Mouse (Mus musculus) gastrocnemius, postnatal 25 days (tissue): ENCODE data around the gene Lrrc4b. TPM values are rescaled to one million over a fixed set of nuclear protein-coding genes. Genes with fewer than 3 reads are reported as not detected.

Source experiments
- DNase-seq: peaks from one replicate; pipeline ENCODE4 v3.0.0; 2022
- total RNA-seq, 2 experiments: library from RNA; stranded (reverse); gene quantifications; 1 replicate in 1 of 2; 2 replicates in 1 of 2; pipeline ENCODE4 v1.2.3; 2021

The Lrrc4b gene
- total RNA-seq, 2 experiments from 2014 or later = 0.24 to 0.43 TPM

DNA sequence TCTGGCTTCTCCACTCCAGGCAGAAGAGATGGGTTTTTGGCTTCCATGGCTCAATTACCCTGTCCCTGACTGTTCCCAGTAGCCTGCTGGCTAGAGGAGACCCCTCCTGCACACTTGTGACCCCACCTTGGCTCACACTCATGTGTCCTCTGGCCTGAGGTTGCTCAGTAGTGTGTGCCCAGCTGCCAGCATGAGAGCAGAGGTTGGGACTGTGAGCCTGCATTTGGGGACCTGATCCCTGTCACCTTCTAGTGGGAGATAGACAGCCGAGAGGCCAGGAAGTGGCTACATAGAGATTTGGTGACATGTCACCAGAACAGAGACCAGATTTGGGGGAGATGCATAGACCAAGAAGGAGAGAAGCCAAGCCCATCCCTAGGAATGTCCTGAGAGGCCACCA, 8.4 kb downstream of the Lrrc4b start:
- DNase-seq = no peak

DNA sequence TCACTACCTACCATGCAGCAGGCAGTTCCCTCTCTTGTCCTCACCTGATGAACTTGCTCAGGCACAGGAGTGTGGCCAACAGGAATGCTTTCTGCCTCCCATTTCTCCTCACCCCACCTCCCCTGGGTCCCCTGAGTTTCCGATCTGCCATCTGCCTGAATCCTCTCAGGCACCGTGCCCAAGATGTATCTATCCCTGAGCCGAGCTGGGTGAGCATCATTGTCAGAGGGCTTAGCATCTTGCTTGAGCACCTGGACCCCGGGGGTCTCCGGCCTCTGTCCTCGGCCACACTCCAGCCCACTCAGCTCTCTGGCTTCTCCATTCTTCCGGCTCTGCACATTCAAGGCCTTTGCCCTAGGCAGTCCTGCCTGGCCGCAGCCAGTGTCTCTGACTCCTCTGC, 9.1 kb downstream of the Lrrc4b start:
- no peak for DNase-seq

DNA sequence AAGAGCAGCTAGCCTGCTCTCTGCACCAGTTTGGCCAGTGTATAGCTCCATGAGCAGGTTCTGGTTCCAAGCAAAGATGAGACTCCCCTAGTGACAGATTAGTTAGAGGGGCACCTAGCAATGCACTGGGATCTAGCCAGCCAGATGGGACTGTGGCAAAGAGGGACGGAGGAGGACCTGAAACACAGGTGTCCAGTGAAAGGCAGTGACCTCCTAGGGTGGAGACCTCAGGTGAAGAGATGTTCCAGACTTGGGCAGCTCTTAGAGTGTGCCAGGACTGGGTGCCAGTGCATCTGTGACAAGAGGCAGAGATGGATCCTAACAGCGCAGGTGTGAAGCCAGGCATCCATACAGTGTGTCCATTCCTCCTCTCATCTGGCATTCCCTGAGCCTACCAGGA, 10.9 kb downstream of the Lrrc4b start:
- DNase-seq = no peak

DNA sequence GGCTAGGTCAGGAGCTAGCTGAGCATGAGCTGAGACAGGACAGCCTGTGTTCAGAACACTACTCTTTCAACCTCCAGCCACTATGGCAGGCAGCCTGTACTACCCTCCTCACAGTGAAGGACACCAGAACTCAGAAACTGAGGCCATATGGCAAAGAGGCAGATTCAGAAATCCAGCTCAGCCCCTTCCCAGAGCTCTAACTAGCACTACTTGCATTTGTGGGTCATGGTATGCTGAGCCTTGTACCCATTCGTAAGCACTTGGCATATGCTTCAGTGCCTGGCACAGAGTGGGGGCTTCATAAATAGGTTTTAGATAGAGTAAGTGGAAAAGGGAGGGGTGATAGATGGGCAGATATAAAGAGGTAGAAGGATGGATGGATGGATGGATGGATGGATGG, 11.7 kb downstream of the Lrrc4b start:
- no peak for DNase-seq

DNA sequence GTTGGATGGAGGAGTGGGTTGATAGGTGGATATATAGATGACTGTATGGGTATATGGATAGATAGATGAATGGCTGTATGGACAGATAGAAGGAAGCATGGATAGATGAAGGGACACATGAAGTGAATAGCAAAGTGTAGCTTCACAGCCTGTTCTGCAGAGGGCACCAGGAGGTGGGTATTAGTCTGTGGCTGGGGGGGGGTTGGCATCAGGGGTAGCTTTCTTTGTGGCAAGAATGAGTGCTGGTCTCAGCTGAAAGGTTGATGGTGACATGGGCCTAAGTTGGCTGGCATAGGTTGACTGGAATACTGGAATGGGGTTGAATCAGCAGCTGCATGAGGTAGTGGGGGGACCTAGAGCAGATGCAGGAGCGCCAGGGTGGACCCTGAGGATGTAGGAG, 12.4 kb downstream of the Lrrc4b start:
- DNase-seq = no peak

DNA sequence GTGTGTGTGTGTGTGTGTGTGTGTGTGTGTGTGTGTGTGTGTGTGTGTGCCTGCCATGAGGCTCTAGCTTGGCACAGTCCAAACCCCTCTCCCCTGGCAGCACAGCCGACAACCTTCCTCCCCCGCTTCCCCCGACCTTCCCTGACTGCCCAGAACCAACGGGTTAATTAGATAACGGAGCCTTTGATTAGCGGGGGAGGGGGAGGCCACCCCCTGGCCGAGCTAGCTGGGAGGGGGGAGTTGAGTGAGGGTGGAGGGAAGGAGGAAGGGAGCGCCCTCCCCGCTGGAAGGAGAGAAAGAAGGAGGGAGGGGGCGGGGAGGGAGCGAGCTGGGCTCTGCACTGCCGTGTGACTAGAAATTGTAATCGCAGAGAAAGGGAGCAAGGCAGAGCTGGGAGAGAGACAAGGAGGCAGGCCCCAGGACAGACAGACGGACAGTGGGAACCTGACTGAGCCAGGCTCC, 12.9 kb downstream of the Lrrc4b start:
- no peak for DNase-seq

DNA sequence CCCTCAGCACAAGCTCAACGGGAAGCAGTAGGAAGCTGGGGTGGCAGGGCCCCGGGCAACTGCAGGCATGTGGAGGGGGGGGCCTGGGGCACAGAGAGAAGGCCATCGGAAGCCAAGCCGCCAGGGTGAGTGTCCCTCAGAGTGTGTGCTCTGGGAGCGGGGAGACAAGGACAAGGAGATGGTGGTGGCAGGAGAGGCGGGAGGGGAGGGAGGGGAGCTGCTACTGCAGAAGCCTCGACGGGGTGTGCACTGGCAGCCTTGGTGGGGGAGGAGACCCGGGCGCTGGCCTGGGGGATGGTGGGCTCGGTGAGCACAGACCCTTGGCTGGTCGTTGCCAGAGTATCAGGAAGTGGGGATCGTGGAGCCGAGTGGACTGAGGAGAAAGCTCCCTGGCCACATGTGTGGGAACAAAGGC, 13.6 kb downstream of the Lrrc4b start:
- DNase-seq = no peak

DNA sequence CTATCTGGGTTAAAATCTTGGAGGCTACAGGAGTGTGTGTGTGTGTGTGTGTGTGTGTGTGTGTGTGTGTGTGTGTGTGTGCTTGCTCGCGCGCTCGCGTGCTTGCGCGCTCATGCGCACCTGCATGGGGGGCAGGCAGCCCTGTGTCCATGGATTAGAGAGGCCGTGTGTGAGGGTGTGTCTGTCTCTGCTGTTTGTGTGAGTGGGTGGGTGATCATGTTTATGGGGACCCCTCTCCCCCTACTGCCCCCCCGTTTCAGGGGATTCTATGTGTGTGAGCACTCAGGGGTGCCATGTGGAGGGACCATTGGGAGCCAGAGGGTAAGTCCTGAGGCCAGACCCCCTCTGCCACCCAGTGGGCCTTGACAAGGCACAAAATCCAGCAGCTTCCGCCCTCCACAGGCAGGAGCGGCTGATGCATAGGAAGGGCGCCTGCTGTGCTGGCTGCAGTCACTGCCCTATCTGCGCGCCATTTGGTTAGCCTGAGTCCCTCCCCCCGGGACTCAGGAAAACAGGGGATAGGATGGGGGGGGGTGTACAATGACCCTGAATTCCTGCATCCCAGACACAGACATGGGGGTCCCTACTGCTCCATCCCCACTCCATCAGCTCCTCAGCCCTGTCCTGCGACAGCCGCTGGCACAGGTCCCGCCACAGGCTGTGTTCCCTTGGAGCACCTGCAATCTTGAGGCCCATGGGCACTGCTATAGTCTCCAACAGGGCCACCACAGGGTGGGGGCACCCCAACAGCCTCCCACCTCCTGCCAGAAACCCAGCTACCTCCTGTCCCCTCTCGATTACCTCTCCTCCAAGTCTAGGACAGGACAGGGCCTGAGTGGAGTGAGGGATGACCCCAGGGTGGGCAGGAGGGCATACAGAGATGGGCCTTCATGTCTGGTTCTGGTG, 14.7 kb downstream of the Lrrc4b start:
- DNase-seq = no peak

DNA sequence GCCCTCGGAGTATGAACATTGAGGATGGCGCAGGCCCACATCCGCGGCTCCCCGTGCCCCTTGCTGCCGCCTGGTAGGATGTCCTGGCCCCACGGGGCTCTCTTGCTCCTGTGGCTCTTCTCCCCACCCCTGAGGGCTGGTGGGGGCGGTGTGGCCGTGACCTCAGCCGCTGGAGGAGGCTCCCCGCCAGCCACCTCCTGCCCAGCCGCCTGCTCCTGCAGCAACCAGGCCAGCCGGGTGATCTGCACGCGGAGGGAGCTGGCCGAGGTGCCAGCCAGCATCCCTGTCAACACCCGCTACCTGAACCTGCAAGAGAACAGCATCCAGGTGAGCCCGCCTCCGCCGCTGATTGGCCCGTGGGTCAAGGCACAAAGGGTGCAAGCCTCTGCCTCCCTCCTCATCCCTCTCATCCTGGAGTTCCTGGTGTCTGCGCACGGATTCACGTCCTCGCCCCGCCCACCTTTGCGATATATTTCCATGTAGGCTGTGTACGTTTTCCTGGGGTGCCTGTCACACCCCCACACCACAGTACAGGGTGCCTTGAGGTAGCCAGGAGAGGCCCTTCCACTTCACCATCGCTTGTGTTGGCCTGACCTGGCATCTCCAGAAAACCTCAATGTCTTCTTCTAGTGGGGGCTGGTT, 16.2 kb downstream of the Lrrc4b start:
- DNase-seq = no peak

DNA sequence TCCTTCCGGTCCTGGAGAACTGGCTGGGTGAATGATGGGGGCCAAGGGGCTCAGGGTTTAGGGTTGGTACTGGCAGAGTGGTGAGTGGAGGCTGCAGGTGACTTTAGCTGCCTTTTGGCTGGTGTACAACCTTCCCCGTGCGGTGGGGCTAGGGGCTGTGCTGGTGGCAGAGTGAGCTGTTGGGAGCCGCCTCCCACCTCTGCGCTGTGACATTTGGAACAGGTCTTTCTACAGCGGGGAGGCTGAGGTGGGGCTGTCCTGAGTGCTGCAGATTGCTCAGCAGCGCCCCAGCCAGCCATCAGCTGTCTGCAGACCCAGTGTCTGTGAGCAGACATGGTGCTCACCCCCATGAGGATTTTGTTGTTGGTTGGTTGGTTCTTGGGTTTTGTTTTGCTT, 16.7 kb downstream of the Lrrc4b start:
- no peak for DNase-seq

DNA sequence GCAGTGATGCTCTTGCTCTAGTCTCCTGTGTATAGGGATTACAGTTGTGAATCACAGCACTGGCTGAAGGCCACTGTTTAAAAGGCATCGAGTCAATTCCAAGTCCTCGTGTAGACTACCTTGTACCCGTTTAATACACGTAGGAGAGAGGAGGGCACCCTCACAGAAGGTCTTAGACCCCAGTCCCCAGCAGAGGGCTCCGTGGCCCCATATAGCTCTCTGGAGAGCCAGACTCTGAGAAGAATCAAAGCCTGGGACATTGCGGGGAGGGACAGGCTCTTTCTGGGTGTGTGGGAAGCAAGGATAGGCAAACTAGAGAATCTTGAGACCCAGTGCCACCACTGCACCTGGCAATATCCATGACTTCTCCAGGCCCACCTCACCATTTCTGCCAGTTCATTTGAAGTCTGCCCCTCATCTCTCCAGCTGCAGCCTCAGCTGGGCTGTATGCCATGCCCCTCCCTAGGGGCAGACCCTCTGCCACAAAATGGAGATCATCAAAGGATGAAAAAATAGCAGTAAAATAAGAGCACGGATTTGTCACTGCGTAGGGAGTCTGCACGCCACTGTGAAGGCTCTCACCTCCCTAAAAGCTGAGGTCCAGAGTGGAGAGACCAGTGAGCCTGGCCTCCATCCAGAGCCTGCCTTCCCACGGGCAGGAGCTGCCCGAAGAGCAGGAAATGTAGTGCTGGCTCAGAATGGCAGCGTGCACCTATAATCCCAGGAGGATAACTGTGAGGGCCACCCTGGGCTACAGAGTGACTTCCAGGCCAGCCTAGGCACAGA, 17.4 kb downstream of the Lrrc4b start:
- DNase-seq = no peak

DNA sequence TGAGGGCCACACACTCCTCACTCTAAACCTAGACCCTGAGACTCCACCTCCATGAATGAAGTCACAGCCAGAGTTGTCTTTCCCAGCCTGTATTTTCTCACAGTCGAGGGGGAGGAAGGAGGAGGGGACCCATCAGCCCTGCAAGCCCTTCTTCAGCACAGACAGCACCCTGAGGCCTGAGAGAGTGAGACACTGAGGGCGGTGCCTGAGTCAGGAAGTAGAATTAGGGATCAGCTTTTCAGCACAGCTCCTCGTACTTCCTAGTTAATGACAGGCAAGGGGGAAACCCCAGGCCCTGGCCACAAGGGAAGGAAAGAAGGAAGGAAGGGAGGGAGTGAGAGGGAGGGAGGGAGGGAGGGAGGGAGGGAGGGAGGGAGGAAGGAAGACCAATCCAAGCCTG, 24.4 kb downstream of the Lrrc4b start:
- DNase-seq = no peak

DNA sequence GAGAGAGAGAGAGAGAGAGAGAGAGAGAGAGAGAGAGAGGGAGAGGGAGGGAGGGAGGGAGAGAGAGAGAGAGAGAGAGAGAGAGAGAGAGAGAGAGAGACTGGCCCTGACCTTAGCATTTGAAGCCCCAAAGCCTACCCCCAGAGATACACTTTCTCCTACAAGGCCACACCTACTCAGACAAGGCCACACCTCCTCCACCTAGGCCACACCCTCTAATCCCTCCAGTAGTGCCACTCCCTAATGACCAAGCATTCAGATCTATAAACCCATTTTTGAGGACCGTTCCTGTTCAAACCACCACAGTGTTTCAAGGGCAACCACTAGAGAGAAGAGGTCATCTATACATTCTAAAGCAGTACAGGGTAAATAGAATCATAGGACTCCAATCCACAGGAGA, 27.5 kb downstream of the Lrrc4b start:
- no peak for DNase-seq

DNA sequence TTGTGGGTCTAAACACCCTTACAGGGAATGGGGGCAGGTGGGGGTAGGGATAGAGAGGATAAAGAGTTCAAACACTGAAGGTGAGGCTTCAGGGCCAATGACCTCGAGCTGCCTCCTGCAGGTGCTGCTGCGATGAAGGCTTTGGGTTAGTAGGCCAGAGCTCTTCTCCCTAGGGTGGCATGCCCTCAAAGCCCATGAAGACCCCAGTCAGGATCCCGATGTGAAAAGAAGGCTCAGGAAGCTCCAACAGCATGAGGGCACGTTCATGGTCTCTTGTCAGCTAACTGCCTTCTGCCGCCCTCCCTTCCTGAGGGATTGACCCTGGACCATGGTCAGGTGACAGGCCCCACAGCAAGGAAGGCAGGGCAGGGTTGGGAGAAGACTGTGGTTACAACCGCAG, 31.2 kb downstream of the Lrrc4b start:
- no peak for DNase-seq

DNA sequence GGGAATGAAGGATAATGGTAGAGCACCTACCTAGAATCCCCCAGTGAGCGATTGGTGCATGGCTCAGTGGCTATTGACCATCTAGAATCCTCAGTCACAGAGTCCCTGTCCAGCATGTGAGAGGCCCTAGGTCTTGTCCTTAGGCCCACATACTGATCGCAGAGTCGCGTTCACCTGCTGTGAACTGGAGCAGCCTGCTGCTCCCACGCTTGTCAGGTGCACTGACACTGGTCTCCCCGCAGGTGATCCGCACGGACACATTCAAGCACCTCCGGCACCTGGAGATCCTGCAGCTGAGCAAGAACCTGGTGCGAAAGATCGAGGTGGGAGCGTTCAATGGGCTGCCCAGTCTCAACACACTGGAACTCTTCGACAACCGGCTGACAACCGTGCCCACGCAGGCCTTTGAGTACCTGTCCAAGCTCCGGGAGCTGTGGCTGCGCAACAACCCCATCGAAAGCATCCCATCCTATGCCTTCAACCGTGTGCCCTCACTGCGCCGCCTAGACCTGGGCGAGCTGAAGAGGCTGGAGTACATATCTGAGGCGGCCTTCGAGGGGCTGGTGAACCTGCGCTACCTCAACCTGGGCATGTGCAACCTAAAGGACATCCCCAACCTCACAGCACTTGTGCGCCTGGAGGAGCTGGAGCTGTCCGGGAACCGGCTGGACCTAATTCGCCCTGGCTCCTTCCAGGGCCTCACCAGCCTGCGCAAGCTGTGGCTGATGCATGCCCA, 32.1 kb downstream of the Lrrc4b start:
- no peak for DNase-seq

DNA sequence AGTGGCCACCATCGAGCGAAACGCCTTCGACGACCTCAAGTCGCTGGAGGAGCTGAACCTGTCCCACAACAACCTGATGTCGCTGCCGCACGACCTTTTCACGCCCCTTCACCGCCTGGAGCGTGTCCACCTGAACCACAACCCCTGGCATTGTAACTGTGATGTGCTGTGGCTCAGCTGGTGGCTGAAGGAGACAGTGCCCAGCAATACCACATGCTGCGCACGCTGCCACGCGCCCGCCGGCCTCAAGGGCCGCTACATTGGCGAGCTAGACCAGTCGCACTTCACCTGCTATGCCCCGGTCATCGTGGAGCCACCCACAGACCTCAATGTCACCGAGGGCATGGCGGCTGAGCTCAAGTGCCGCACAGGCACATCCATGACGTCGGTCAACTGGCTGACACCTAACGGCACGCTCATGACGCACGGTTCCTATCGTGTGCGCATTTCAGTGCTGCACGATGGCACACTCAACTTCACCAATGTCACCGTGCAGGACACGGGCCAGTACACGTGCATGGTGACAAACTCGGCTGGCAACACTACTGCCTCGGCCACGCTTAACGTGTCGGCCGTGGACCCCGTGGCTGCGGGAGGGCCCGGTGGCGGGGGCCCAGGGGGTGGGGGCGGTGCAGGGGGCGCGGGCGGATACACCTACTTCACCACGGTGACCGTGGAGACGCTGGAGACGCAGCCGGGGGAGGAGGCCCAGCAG, 32.8 kb downstream of the Lrrc4b start:
- no peak for DNase-seq

DNA sequence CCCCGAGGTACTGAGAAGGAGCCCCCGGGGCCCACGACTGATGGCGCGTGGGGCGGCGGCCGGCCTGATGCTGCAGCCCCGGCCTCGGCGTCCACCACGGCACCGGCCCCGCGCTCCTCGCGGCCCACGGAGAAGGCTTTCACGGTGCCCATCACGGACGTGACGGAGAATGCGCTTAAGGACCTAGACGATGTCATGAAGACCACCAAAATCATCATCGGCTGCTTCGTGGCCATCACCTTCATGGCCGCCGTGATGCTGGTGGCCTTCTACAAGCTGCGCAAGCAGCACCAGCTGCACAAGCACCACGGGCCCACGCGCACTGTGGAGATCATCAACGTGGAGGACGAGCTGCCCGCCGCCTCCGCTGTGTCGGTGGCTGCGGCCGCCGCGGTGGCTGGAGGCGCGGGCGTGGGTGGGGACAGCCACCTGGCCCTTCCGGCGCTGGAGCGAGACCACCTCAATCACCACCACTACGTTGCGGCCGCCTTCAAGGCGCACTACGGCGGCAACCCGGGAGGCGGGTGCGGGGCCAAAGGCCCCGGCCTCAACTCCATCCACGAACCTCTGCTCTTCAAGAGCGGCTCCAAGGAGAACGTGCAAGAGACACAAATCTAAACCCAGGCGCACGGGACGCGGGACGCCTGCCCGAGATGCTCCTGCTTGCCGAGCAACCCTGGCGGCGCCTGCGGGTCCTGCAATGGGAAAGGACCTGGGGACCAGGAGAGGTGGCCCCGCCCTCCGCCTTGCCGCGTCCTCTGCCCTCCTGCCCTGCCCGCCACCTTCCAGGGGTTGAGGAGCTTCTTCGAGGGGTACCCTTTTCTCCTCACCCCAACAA, 33.6 kb downstream of the Lrrc4b start:
- DNase-seq = no peak

DNA sequence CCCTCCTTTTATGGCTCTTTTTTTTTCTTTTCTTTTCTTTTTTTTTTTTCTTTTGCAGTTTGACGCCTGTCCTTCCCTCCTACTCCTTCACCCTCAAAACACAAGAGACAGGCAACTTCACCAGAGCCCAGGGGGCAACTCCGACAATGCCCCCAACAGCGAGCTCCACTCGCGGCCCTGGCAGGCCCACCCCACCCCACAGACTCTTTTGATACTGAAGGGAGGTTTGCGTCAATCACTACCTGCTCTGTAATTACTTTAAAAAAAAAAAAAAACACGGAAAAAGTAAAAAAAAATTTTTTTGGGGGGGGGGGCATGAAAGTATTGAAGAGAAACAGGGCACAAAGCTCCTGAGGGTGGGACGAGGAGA, 34.2 kb downstream of the Lrrc4b start:
- DNase-seq = no peak

DNA sequence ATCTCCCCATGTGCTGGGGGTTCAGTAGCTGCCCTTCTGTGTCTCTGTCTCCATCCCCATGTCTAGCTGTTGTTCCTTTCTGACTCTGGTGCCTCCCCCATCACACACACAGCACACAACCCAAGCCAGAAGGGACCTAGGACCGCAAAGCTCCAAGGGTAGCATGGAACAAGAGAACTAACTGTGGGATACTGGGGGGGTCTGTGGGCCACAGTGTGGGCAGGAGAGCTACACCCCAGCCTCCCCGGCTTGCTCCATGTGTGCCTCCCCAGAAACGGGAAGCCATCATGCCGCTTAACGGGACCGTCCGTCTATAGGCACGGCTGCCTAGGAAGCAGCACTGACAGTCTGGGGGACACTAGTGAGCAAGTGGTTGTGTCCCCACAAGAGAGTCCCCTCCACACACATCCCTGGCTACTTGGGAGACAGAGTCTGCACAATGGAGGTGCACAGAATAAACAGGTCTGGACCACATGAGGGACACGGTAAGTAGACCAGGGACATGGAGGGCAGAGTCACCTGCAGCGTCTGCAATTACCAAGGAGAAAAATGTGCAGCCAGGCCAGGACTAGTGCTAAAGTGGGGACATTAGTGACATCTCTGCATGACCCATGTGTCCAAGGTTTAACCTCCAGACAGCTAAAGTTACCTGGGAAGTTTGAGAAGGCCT, 34.9 kb downstream of the Lrrc4b start:
- no peak for DNase-seq

DNA sequence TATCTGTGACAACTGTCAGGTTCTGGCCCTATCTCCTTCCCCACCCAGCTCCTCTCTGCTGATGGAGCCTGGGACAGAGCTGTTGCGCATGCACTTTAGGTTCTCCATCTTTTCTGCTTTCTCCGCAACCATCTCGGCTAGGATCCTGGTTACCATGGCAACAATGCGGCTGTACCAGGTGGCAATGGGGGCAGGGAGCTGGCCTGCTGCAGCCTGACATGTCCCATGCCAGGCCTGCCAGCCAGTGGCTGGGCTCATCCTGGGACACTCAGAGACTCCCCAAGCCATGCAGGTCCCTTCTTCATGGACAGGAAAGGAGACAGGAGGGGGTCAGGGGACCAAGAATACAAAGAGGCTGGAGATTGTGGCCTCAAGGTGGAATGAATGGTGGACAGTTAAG, 35.7 kb downstream of the Lrrc4b start:
- no peak for DNase-seq
